Mouse (Mus musculus) ES-Bruce4 (cell line): ENCODE results near the gene Ttll11.

Source experiments
- CTCF ChIP-seq: IDR thresholded peaks from one replicate; pipeline ENCODE4 v1.8.1; 2011; ENCODE audit warnings: low read depth, low read length
- EP300 ChIP-seq: IDR thresholded peaks from 2 replicates; pipeline ENCODE4 v1.6.1; 2011; ENCODE audit warnings: low read depth, low read length; ENCODE audit not compliant: insufficient read depth

- TF ChIP-seq CTCF (no peak), EP300 (no peak)
Observed at GRCm38 (mm10) chr2:35714742-35715167, 265.0 kb downstream of the Ttll11 start.
